9 mouse cellular contexts compared by ENCODE assay signal in the genomic region with DNA sequence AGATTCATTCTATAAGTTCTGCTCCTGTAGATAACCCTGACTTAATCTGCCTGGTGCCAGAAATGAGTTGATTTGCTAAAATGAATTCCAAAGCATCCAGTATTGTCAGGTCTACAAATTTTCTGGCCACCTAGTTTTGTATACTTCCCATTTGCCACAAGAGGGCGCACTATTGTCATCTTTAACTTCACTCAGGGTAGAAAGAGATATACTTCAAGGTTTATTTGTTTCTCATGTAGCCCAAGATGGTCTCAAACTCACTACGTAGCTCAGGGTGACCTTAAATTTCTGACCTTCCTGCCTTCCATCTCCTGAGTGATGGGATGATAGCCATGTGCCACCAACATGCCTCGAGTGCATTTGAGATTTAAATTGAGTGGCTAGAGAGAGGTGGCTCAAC. TPM values are rescaled to one million over a fixed set of nuclear protein-coding genes. Genes with fewer than 3 reads are reported as not detected.
DNase-seq lines count a peak whose midpoint lies in the region; ATAC-seq and TF ChIP-seq lines count a peak whose summit lies in the region.
"Had no signal": no experiment of that assay in that cellular context is flagged by ENCODE, and none has a peak within 500 bp of the region (broad histone marks: within the 10 kb centered on the region; RNA-seq: fewer than 3 reads in every experiment).

No protein-coding gene starts in this region.

- WGBS in heart, postnatal 0 days, result 26% methylated on average over 3 of the region's 3 CpGs
- 32% methylated on average over 3 of the region's 3 CpGs for WGBS in forebrain, embryonic 10.5 days

- H3K27me3 ChIP-seq in heart, postnatal 0 days (ENCODE audit: control insufficient read depth, insufficient read depth, low read length), result no peaks in the 10 kb centered on the region
- H3K27me3 ChIP-seq in forebrain, embryonic 10.5 days (ENCODE audit: poor library complexity, severe bottlenecking), result no peaks in the 10 kb centered on the region

- peak overlapping the region; percentile 24; the same call in 1 of the 2 replicates for H3K4me2 ChIP-seq in heart, postnatal 0 days (ENCODE audit: low read depth, low read length)

- no peaks in the 10 kb centered on the region for H3K9me3 ChIP-seq in heart, postnatal 0 days (replicated peaks; ENCODE audit: control insufficient read depth, low read length)
- H3K9me3 ChIP-seq in forebrain, embryonic 10.5 days, result no peaks in the 10 kb centered on the region

- H3K4me1 ChIP-seq in heart, postnatal 0 days (ENCODE audit: control insufficient read depth, insufficient read depth), result peaks cover 44% of the 10 kb centered on the region
- H3K4me1 ChIP-seq in forebrain, embryonic 10.5 days, result no peaks in the 10 kb centered on the region

- no peak for TF ChIP-seq EP300 in heart, postnatal 0 days (IDR thresholded peaks at IDR 0.05; ENCODE audit: low read depth)

- H3K36me3 ChIP-seq in heart, postnatal 0 days (replicated peaks; ENCODE audit: control insufficient read depth, insufficient read depth, low read length), result no peaks in the 10 kb centered on the region
- no peaks in the 10 kb centered on the region for H3K36me3 ChIP-seq in forebrain, embryonic 10.5 days (replicated peaks)

- no peak overlapping the region for H3K9ac ChIP-seq in heart, postnatal 0 days (replicated peaks; ENCODE audit: low read depth, low read length)

- peak; percentile 63 for ATAC-seq in heart, postnatal 0 days (ENCODE audit: insufficient read depth, low read depth)
- ATAC-seq in CD4-positive, CD25-positive, alpha-beta regulatory T cell, adult 4 months, result peak; percentile 57

- TF ChIP-seq CTCF in heart, postnatal 0 days (IDR thresholded peaks at IDR 0.05; ENCODE audit: low read depth), result peak; percentile 72

- peak overlapping the region; percentile 95 for H3K27ac ChIP-seq in heart, postnatal 0 days (ENCODE audit: low read depth)
- H3K27ac ChIP-seq in forebrain, embryonic 10.5 days, result no peak overlapping the region
- H3K27ac ChIP-seq: macrophage had no signal

- no peak overlapping the region for H3K4me3 ChIP-seq in heart, postnatal 0 days (ENCODE audit: low read depth, low read length)
- H3K4me3 ChIP-seq in forebrain, embryonic 10.5 days, result no peak overlapping the region

- peak; percentile 86 for DNase-seq in heart, postnatal 0 days (ENCODE audit: low spot score)
- no peak for DNase-seq in heart, adult 8-10 months (ENCODE audit: low spot score)
- peak; percentile 72 for DNase-seq in brain, adult 2 months (ENCODE audit: low read depth, low spot score)
- DNase-seq in kidney, postnatal 36 days, result peak; percentile 28 to 30
- no peak for DNase-seq in right cerebral cortex, postnatal 36 days (ENCODE audit: low spot score in 2 of 2)
- no peak for DNase-seq in adrenal gland, postnatal 25 days
- DNase-seq in forebrain, embryonic 10.5 days (ENCODE audit: extremely low spot score, low spot score), result no peak

RNA-seq across cellular contexts. Expression of a gene that starts 16.4 kb away (rescaled TPM):
- 20.8 and 34.6 TPM in 2 replicates for total RNA-seq in heart, postnatal 0 days (2014; rRNA removed; ENCODE audit: low replicate concordance)
- 19.7 and 19.9 TPM in 2 replicates for polyA plus RNA-seq in heart, postnatal 0 days (2015; fragmentation: Nextera tagmentation; extraction: Ambion mirVana)
- total RNA-seq in heart, adult 8-10 months (2022), result 10 to 100 TPM; 65.1 to 78.9 (median 73.5) TPM
- 1 to 10 TPM; 1.0 to 1.3 TPM for polyA plus RNA-seq in CD4-positive, CD25-positive, alpha-beta regulatory T cell, adult 4 months (2017; shearing (Covaris generic))
- total RNA-seq in adrenal gland, postnatal 25 days (2021), result 4.6 and 6.2 TPM in 2 replicates
- polyA plus RNA-seq in forebrain, embryonic 10.5 days (2016; fragmentation: Nextera tagmentation; extraction: Ambion mirVana), result 6.3 and 7.7 TPM in 2 replicates

RNA-seq across cellular contexts. Expression of a gene that starts 38.2 kb away (rescaled TPM):
- 9.4 and 26.1 TPM in 2 replicates for total RNA-seq in heart, postnatal 0 days (2014; rRNA removed; ENCODE audit: low replicate concordance)
- 32.4 and 35.6 TPM in 2 replicates for polyA plus RNA-seq in heart, postnatal 0 days (2015; fragmentation: Nextera tagmentation; extraction: Ambion mirVana)
- total RNA-seq in heart, adult 8-10 months (2022), result 10 to 100 TPM; 18.5 to 27.0 (median 24.6) TPM
- 10 to 100 TPM; 67.5 to 74.4 TPM for polyA plus RNA-seq in CD4-positive, CD25-positive, alpha-beta regulatory T cell, adult 4 months (2017; shearing (Covaris generic))
- 29.6 and 40.6 TPM in 2 replicates for total RNA-seq in adrenal gland, postnatal 25 days (2021)
- 99.5 TPM in 2 replicates for polyA plus RNA-seq in forebrain, embryonic 10.5 days (2016; fragmentation: Nextera tagmentation; extraction: Ambion mirVana)

RNA-seq across cellular contexts. Expression of a gene that starts 49.5 kb away (rescaled TPM):
- total RNA-seq in heart, postnatal 0 days (2014; rRNA removed; ENCODE audit: low replicate concordance), result 37.5 and 40.5 TPM in 2 replicates
- polyA plus RNA-seq in heart, postnatal 0 days (2015; fragmentation: Nextera tagmentation; extraction: Ambion mirVana), result 18.4 and 20.4 TPM in 2 replicates
- 10 to 100 TPM; 22.2 to 25.0 (median 24.2) TPM for total RNA-seq in heart, adult 8-10 months (2022)
- 100 to 1,000 TPM; 117 to 187 TPM for polyA plus RNA-seq in CD4-positive, CD25-positive, alpha-beta regulatory T cell, adult 4 months (2017; shearing (Covaris generic))
- 23.9 and 44.1 TPM in 2 replicates for total RNA-seq in adrenal gland, postnatal 25 days (2021)
- 56.8 and 57.9 TPM in 2 replicates for polyA plus RNA-seq in forebrain, embryonic 10.5 days (2016; fragmentation: Nextera tagmentation; extraction: Ambion mirVana)

Comparison
In these comparisons a context has a peak if more than half of its experiments do, and no peak if none do; other contexts are left out.
1. DNase-seq: peak in heart, postnatal 0 days (single experiment), brain, adult 2 months (single experiment) and kidney, postnatal 36 days (2 of 2); none in heart, adult 8-10 months (single experiment), right cerebral cortex, postnatal 36 days (0 of 2), adrenal gland, postnatal 25 days (single experiment) and forebrain, embryonic 10.5 days (single experiment).